Mouse (Mus musculus): ENCODE data around the gene Pnmal2. TPM values are rescaled to one million over a fixed set of nuclear protein-coding genes. Genes with fewer than 3 reads are reported as not detected.
A peak's percentile ranks its signal among the peaks of the same experiment; 100 is the strongest.

Pnmal2 gene
- polyA plus RNA-seq, 1 experiment from 2014 or later: 20.2 TPM

GRCm38 (mm10) chr7:16978173-16978572 is 33.7 kb downstream of the Pnmal2 start:
- Histone ChIP-seq H3K4me3 (no peak overlapping the region), H3K4me2 (no peak overlapping the region), H3K36me3 (no peaks in the 10 kb centered on the region), H3K27ac (no peak overlapping the region), H3K27me3 (no peaks in the 10 kb centered on the region), H3K9me3 (no peaks in the 10 kb centered on the region), H3K9ac (no peak overlapping the region), H3K4me1 (peaks cover 16% of the 10 kb centered on the region)
- 81% methylated on average over 6 of the region's 6 CpGs for WGBS
- ATAC-seq (ENCODE audit: insufficient number of reproducible peaks, low FRiP score, low TSS enrichment, low read depth): no peak

DNA sequence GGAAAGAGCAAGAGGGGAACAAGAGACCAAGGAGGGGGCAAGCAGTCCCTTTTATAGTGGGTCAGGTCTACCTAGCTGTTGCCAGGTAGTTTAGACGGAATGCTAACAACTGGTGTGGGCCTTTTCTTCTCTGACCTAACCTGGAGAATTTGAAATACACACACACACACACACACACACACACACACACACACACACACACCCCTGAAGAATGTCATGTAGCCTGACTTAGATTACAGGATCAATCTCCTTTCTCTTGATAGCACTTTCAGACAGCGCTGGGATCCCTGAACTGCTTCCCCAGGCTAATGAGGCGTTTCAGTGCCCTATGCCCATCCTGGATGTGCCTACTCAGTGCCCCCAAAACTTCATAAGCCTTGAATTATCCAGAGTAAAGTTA is 34.1 kb downstream of the Pnmal2 start:
- Histone ChIP-seq H3K27ac (no peak overlapping the region), H3K4me2 (no peak overlapping the region), H3K9me3 (no peaks in the 10 kb centered on the region), H3K4me1 (peaks cover 18% of the 10 kb centered on the region), H3K9ac (no peak overlapping the region), H3K4me3 (no peak overlapping the region), H3K36me3 (no peaks in the 10 kb centered on the region), H3K27me3 (no peaks in the 10 kb centered on the region)
- 95% methylated on average over 3 of the region's 3 CpGs for WGBS
- ATAC-seq (ENCODE audit: insufficient number of reproducible peaks, low FRiP score, low TSS enrichment, low read depth): no peak

GRCm38 (mm10) chr7:16980348-16980747 is 35.9 kb downstream of the Pnmal2 start:
- no peak overlapping the region for H3K9ac ChIP-seq
- ATAC-seq (ENCODE audit: insufficient number of reproducible peaks, low FRiP score, low TSS enrichment, low read depth): peak; percentile 84
- H3K27ac ChIP-seq: peak overlapping the region; percentile 87
- H3K4me2 ChIP-seq: peak overlapping the region; percentile 47
- no peaks in the 10 kb centered on the region for H3K9me3 ChIP-seq
- peak overlapping the region; percentile 24 for H3K4me3 ChIP-seq
- H3K36me3 ChIP-seq: no peaks in the 10 kb centered on the region
- peaks cover 18% of the 10 kb centered on the region for H3K4me1 ChIP-seq
- H3K27me3 ChIP-seq: no peaks in the 10 kb centered on the region
- WGBS: under 1% methylated on average over 12 of the region's 12 CpGs

DNA sequence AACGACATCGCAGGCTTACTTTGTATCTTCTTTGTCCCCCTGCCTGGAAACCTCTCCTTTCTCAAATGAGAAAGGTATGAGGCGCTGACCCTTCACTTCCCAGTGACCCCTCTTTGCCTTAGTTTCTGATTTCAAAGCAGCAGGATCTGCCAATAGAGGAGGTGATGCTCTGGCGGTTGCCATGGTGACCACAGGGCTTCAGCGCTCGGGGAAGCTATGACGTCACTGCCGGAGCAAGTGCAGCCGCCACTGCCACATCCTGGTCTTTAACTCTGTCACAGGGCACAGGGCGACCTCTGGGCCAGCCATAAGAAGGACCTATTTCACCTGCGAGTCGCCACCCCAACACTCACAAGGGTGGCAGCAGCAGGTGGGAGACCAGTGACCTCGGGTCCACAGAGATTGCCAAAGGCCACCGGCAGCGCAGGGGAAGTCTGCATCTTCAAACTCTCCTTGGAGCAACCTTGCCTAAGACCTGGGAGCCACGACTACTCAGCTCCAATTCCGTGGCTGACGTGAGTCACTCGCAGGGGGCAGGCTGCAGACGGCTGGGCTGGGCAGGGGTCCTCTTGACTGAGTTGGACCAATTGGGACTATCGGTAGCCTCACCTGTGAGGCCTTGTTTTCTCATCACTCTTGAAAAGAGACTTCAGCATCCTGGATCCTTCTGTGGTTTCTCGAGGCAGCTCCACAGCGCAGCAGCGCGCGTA is 38.5 kb downstream of the Pnmal2 start, which contains the start of gene Gm42372:
Gene Gm42372, plus strand, starts transcription at position 228 of the 710 bp plus-strand sequence.
- WGBS: 21% methylated on average over 26 of the region's 26 CpGs
- H3K9me3 ChIP-seq: no peaks in the 10 kb centered on the region
- no peak for ATAC-seq (ENCODE audit: insufficient number of reproducible peaks, low FRiP score, low TSS enrichment, low read depth)
- peaks cover 26% of the 10 kb centered on the region for H3K4me1 ChIP-seq
- H3K9ac ChIP-seq: no peak within 1 kb of the TSS
- H3K36me3 ChIP-seq: no peaks in the 10 kb centered on the region
- peak within 1 kb of the TSS; percentile 15 for H3K4me3 ChIP-seq
- peak within 1 kb of the TSS; percentile 32 for H3K4me2 ChIP-seq
- 0 out of 2 replicates have a peak within 1 kb of the TSS, but pooled peaks have one; percentile 27 for H3K27ac ChIP-seq
- no peaks in the 10 kb centered on the region for H3K27me3 ChIP-seq

DNA sequence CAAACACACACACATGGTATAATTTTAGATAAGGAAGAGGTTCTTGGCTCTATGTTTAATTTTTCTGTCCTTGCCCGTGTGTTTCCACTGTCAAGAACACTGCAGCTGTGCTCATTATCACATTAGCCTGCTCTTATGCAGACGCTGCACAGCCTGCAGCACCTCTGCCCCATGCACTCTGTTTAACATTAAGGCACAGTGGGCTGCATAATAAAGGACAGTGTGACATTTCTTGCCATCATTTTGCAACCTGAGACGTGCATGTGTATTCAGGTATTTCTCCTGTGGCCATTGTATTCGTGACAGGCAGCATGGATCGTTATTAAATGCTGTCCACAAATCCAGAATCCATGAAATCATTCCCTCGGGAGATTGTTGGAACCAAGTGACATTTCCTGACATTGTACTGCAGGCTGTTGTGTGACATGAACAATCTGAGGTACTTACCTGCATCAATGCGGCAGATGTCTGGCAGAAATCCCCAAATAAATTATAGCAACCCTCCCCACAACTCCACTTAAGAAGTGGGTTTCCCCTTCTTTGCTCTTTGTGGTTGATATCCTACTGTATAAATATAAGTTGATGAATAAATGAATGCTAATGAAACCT is 43.2 kb downstream of the Pnmal2 start:
- Histone ChIP-seq H3K27me3 (no peaks in the 10 kb centered on the region), H3K4me1 (peaks cover 48% of the 10 kb centered on the region), H3K9ac (no peak overlapping the region), H3K4me2 (no peak overlapping the region), H3K4me3 (no peak overlapping the region), H3K36me3 (no peaks in the 10 kb centered on the region), H3K27ac (peak overlapping the region; percentile 47), H3K9me3 (no peaks in the 10 kb centered on the region)
- no peak for ATAC-seq (ENCODE audit: insufficient number of reproducible peaks, low FRiP score, low TSS enrichment, low read depth)
- WGBS: 24% methylated on average over 7 of the region's 7 CpGs

- peak overlapping the region; percentile 47 for H3K27ac ChIP-seq
- no peaks in the 10 kb centered on the region for H3K27me3 ChIP-seq
These were observed 43.9 kb downstream of the Pnmal2 start for GRCm38 (mm10) chr7:16988405-16988804.

GRCm38 (mm10) chr7:16990006-16990744 is 45.7 kb downstream of the Pnmal2 start:
- no peak overlapping the region for H3K9ac ChIP-seq
- no peaks in the 10 kb centered on the region for H3K36me3 ChIP-seq
- 0 out of 2 replicates have a peak overlapping the region, but pooled peaks have one; percentile 14 for H3K4me2 ChIP-seq
- no peaks in the 10 kb centered on the region for H3K9me3 ChIP-seq
- H3K27ac ChIP-seq: peak overlapping the region; percentile 92
- H3K4me1 ChIP-seq: peaks cover 55% of the 10 kb centered on the region
- H3K4me3 ChIP-seq: no peak overlapping the region
- no peaks in the 10 kb centered on the region for H3K27me3 ChIP-seq
- whole genome bisulfite sequencing: 32% methylated on average over 15 of the region's 15 CpGs
- ATAC-seq (ENCODE audit: insufficient number of reproducible peaks, low FRiP score, low TSS enrichment, low read depth): no peak

More at GRCm38 (mm10) chr7:16988405-16988804, 43.9 kb downstream of the Pnmal2 start:
- Histone ChIP-seq H3K4me2 (no peak overlapping the region), H3K9me3 (no peaks in the 10 kb centered on the region), H3K9ac (no peak overlapping the region), H3K4me3 (no peak overlapping the region), H3K36me3 (no peaks in the 10 kb centered on the region), H3K4me1 (peaks cover 46% of the 10 kb centered on the region)
- WGBS: 20% methylated on average over 3 of the region's 3 CpGs
- no peak; the same call in 1 of the 2 replicates for ATAC-seq (ENCODE audit: insufficient number of reproducible peaks, low FRiP score, low TSS enrichment, low read depth)

GRCm38 (mm10) chr7:16991681-16992450 is 47.4 kb downstream of the Pnmal2 start:
- peaks cover 4% of the 10 kb centered on the region; the same call in 1 of the 2 replicates for H3K36me3 ChIP-seq
- no peaks in the 10 kb centered on the region for H3K9me3 ChIP-seq
- WGBS: 43% methylated on average over 18 of the region's 18 CpGs
- H3K4me3 ChIP-seq: no peak overlapping the region
- ATAC-seq (ENCODE audit: insufficient number of reproducible peaks, low FRiP score, low TSS enrichment, low read depth): peak; percentile 64
- H3K27me3 ChIP-seq: no peaks in the 10 kb centered on the region
- no peak overlapping the region for H3K9ac ChIP-seq
- H3K4me1 ChIP-seq: peaks cover 71% of the 10 kb centered on the region
- peak overlapping the region; percentile 92 for H3K27ac ChIP-seq
- peak overlapping the region; percentile 27; the same call in 1 of the 2 replicates for H3K4me2 ChIP-seq

DNA sequence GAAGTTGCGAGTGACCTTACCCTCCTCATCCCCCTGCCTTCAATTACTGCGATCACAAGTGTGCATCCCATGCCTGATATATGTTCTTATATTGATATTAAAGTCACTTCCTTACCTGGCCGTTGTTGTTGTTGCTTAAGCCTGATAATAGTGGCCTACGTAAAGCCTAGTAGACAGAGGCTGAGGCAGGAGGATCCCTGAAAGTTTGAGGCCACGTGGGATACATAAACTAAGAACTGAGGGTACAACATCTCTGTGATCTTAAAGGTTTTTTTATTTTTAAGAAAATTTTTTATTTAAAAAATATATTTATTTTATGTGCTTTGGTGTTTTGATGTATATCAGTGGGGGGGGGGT is 47.9 kb downstream of the Pnmal2 start, which contains the start of gene Ccdc8:
Gene Ccdc8, plus strand, starts transcription at position 258 of the 357 bp plus-strand sequence.
- WGBS: 91% methylated on average over 5 of the region's 5 CpGs
- Histone ChIP-seq H3K4me1 (peaks cover 75% of the 10 kb centered on the region), H3K27ac (peak within 1 kb of the TSS; percentile 92), H3K36me3 (peaks cover 8% of the 10 kb centered on the region), H3K9ac (no peak within 1 kb of the TSS), H3K4me2 (peak within 1 kb of the TSS; percentile 72), H3K4me3 (peak within 1 kb of the TSS; percentile 65), H3K27me3 (no peaks in the 10 kb centered on the region), H3K9me3 (no peaks in the 10 kb centered on the region)
- ATAC-seq (ENCODE audit: insufficient number of reproducible peaks, low FRiP score, low TSS enrichment, low read depth): no peak

DNA sequence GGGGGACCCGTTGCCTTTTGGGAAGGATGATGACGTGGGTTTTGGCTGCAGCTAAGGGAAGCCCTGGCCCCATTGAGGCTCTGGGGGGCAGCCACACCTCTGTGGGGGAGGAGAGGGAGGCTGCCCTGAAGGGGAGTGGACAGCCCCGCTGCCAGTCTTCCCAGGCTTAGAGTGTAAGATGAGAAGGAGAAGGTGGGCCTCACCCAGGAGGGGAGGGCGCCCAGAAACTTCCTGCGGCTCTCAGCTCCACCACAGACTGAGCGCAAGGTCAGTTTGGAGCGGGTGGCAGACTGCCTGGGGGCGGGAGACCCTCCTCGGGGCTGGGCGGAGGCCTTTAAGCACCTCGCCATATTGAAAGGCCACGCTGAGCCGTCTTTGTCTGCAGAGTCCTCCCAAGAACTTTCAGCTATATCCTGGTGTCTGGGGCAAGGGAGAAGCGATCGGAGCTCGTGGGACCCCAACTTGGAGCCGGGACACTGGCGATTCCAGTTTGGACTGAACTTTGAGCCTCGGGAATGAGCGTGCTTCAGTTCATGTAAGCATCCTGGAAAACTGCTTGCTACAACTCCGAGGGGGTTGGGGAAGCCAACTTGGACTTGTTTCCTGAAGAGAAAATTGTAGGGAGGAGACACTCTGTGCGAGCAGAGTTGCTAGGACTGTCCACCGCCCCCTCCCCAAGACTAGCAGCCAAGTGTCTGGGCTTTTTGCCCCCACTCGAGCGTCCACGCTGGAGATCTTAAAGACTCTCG is 49.3 kb downstream of the Pnmal2 start:
- Histone ChIP-seq H3K9ac (peak overlapping the region; percentile 69), H3K4me1 (peaks cover 71% of the 10 kb centered on the region)
- peak; percentile 96 for ATAC-seq (ENCODE audit: insufficient number of reproducible peaks, low FRiP score, low TSS enrichment, low read depth)

GRCm38 (mm10) chr7:16994400-16994799 is 49.9 kb downstream of the Pnmal2 start:
- Histone ChIP-seq H3K9me3 (no peaks in the 10 kb centered on the region), H3K36me3 (peaks cover 26% of the 10 kb centered on the region), H3K4me1 (peaks cover 74% of the 10 kb centered on the region), H3K9ac (peak overlapping the region; percentile 69), H3K27ac (peak overlapping the region; percentile 92), H3K4me3 (peak overlapping the region; percentile 65), H3K27me3 (no peaks in the 10 kb centered on the region), H3K4me2 (peak overlapping the region; percentile 72)
- 2% methylated on average over 20 of the region's 20 CpGs for WGBS
- ATAC-seq (ENCODE audit: insufficient number of reproducible peaks, low FRiP score, low TSS enrichment, low read depth): no peak

More for the DNA sequence above, 49.3 kb downstream of the Pnmal2 start:
- Histone ChIP-seq H3K4me2 (peak overlapping the region; percentile 72), H3K27me3 (no peaks in the 10 kb centered on the region), H3K4me3 (peak overlapping the region; percentile 65), H3K27ac (peak overlapping the region; percentile 92), H3K9me3 (no peaks in the 10 kb centered on the region), H3K36me3 (peaks cover 22% of the 10 kb centered on the region)
- WGBS: under 1% methylated on average over 27 of the region's 27 CpGs
